Mouse (Mus musculus) adipocyte (in vitro differentiated cells): ENCODE measurements at regions not wholly inside any gene's neighbourhood (a gene's known extent, or its start where the extent isn't known, plus 50 kb on each side); places are given as distances from the start of the nearest gene placed in this dataset.
"Not testable (repeated sequence)": the region's sequence is repeated elsewhere in the genome, so short reads cannot be mapped to it uniquely, and the experiment has no call there.

ENCODE experiments used
- DNase-seq: peaks from one replicate; pipeline ENCODE4 v3.0.0-alpha.2; 2016; ENCODE audit warnings: low spot score

GRCm38 (mm10) chr8:39833251-39833650, 841.6 kb upstream of the Adam24 start:
- DNase-seq: no peak

GRCm38 (mm10) chr8:39846854-39847253, 828.0 kb upstream of the Adam24 start:
- DNase-seq: no peak

GRCm38 (mm10) chr8:39862544-39862943, 812.3 kb upstream of the Adam24 start:
- DNase-seq: no peak

GRCm38 (mm10) chr8:39902251-39902650, 772.6 kb upstream of the Adam24 start:
- DNase-seq: no peak

- DNase-seq: no peak
Measured at GRCm38 (mm10) chr8:39912926-39913325, 762.0 kb upstream of the Adam24 start.

- no peak for DNase-seq
Measured at GRCm38 (mm10) chr8:39921336-39921735, 753.5 kb upstream of the Adam24 start.

- no peak for DNase-seq
Measured at GRCm38 (mm10) chr8:39923741-39924140, 751.1 kb upstream of the Adam24 start.

- no peak for DNase-seq
Measured at GRCm38 (mm10) chr8:39950178-39950896, 724.5 kb upstream of the Adam24 start.

- no peak for DNase-seq
Measured at GRCm38 (mm10) chr8:39954497-39954896, 720.4 kb upstream of the Adam24 start.

GRCm38 (mm10) chr8:39954924-39955323, 720.0 kb upstream of the Adam24 start:
- DNase-seq: no peak

- no peak for DNase-seq
Measured at GRCm38 (mm10) chr8:40005207-40005837, 669.6 kb upstream of the Adam24 start.

- DNase-seq: no peak
Measured at GRCm38 (mm10) chr8:40019281-40019943, 655.5 kb upstream of the Adam24 start.

GRCm38 (mm10) chr8:40064145-40064544, 610.7 kb upstream of the Adam24 start:
- DNase-seq: no peak

GRCm38 (mm10) chr8:40071131-40071530, 603.7 kb upstream of the Adam24 start:
- no peak for DNase-seq

GRCm38 (mm10) chr8:40080976-40081375, 593.9 kb upstream of the Adam24 start:
- DNase-seq: not testable (repeated sequence)

GRCm38 (mm10) chr8:40084129-40084528, 590.7 kb upstream of the Adam24 start:
- DNase-seq: no peak

GRCm38 (mm10) chr8:40089377-40089776, 585.5 kb upstream of the Adam24 start:
- no peak for DNase-seq

- no peak for DNase-seq
Measured at GRCm38 (mm10) chr8:40124402-40124801, 550.5 kb upstream of the Adam24 start.

GRCm38 (mm10) chr8:40127141-40127540, 547.7 kb upstream of the Adam24 start:
- DNase-seq: no peak

- peak; percentile 47 for DNase-seq
Measured at GRCm38 (mm10) chr8:40132662-40133257, 542.1 kb upstream of the Adam24 start.

- peak; percentile 72 for DNase-seq
Measured at GRCm38 (mm10) chr8:40150911-40151797, 523.7 kb upstream of the Adam24 start.

GRCm38 (mm10) chr8:40152451-40152850, 522.4 kb upstream of the Adam24 start:
- DNase-seq: no peak
